Mouse (Mus musculus): ENCODE measurements around the gene Hmx1.
A peak's percentile ranks its signal among the peaks of the same experiment; 100 is the strongest.

The Hmx1 gene

DNA sequence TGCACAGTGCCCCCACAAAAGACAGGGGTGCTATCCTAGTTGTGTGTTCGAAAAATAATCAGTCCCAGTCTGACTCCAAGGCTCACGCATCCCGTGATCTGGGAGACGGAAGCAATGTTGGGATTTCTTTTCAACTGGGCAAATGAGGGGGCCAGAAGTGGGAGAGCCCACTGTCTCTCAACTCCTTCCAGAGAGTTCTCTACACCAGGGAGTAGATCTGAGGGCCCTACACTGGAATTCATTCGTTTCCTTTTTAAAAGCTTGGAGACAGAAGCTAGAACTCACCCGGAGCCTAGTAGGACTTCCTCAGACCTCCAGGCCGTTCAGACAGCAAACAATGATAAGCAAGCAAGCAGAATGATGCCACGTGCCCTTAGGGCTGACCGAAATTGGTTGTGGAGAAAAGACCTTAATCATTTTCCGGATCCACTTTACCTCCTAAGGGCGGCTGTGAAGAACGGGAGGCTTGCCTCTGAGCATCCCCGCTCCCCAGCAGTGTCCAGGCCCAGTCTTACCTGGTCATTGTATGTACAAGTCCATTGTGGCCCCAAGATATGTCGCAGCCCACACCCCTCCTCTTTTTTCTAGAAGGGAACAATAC, 9.5 kb downstream of the Hmx1 start:
- no peak for DNase-seq (ENCODE audit: low spot score in 2 of 2)

DNA sequence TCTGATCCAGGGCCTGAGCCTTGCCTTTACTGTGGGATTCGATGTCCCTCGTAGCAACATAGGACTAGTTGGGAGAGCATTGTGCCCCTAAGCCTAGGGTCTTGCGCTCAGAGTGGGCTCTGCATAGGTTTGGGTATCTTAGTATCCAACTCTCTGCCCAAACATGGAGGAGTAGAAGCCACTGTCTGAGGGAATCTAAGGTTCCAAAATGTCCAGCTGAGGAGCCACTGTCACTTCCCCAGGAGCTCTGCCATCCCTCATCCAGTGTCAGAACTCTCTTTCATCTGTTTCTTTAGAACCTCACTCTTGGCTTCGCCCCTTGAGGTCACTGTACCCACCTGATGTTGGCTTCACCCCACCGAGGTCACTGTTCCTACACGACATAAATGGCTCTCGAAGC, 10.2 kb downstream of the Hmx1 start:
- DNase-seq (ENCODE audit: low spot score in 2 of 2): no peak

DNA sequence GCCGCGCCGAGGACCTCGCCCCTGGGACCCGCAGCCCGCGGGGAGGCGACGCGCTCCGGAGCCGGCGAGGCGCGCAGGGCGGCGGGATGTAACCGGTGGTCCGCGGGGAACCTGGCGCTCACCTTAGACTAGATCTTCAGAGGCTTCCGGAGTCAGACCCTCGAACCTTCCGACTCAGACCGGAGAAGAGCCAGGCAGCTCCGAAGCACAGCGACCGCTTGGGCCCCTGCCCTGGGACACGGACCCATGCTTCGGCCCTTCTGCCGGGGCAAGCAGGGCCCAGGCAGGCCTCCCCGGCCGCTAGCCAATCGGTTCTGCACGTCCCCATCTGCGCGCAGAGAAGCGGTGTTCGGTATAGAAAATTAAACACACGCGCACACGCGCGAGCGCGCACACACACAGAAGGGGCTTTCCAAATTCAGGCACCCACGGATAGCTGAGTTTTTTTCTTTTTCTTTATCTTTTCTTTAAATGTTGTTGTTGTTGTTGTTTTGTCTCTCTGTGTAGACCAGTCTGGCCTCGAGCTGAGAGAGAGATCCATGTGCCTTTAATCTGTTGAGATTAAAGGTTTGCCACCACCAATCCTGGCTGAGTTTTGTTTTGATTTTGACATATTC, 10.9 kb downstream of the Hmx1 start:
- DNase-seq (ENCODE audit: low spot score in 2 of 2): no peak

DNA sequence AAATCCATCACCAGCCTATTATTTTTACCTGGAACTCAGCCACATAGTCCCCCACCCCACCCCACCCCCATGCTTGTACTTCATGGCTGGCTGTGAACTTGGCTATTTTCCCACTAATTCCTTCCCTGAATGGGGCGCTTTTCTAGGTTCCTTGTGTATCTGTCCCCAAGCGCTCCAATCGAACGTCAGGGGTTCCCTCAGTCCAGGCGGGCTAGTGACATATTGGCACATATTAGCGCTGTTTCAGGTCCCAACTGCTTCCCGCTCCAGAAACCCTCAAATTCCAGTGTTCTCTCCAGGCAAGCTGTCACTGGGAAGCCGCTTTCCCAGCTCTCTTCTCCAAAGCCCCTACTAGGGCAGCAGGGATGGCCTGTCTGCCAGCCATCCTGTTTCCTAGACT, 12.3 kb downstream of the Hmx1 start:
- no peak for DNase-seq (ENCODE audit: low spot score in 2 of 2)

DNA sequence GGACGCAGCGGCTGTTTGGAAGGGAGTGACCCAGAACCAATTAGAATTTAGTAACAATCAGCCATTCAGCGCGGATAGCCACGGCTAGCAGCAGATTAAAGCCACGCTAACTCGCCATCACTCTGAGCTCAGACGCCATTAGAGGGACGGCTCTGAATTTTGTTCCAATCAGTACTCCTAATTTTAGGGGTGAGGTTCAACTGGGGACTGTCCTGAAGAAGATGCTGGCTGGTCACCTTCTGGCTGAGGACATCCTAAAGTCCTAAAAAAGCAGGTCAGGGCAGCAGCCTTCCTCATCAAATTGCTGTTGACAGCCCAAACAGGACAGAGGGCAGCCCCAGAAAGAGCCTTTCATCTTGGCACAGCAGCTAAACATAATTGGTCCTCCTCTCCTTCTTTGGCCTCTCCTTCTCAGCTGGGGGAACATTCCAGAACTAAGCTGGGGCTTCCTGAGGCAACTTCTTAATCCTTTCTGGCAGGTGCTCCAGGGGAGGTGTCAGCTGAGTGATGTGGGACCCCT, 18.6 kb downstream of the Hmx1 start:
- no peak for DNase-seq (ENCODE audit: low spot score in 2 of 2)

DNA sequence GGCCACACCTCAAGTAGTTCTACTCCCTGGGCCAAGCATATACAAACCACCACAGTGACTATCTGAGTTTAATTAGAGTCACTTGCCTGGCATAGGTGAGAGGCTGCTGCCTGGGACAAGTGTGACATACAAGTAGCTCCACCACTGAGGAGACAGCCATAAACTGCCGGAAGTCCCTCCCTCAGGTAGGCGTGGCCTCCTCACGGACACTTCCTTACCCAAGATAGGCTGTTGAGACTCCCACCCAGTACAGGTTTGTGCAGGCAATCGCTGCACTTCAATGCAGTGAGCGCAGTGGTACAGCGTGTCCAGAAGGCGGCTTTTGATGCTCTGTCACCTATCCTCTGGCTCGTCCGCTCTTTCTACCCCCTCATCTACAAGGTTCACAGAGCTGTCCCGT, 22.1 kb downstream of the Hmx1 start:
- DNase-seq (ENCODE audit: low spot score in 2 of 2): no peak

DNA sequence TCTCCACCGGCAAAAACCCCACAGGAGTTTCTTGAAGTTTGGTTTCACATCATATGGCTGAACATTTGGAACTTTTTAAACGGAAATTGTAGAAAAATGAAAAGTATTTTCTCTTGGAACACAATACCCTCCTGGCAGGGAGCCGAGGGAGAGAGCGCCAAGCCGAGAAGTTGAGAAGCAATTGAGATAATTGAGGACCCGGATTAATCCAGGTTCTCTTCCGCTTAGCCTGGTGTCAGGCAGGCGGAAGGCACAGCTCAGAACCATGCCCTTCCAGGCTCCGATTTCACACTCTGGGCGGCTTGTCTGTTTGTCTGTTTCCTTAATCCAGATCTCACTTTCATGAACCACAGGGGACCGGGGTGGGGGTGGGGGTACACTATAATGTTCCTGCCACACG, 23.9 kb downstream of the Hmx1 start:
- DNase-seq (ENCODE audit: low spot score in 2 of 2): no peak

DNA sequence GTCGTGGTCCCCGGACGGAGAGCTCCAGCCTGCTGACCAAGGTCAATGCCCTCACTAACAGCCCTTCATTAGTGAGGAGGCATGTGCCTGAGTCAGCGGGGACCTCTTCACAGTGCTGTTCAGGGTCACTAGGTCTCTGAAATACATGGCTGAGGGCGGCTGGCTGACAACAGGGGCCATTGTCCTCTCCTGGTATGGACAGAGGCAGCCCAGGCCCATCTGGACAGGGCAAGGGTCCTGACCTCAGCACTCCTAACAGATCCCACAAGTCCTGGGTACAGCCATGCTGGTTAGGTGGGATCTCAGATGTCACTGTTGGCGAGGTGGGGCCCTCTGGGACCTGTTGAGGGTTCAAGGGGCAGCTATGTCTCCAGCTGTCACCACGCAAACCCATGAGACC, 28.8 kb downstream of the Hmx1 start:
- DNase-seq (ENCODE audit: low spot score in 2 of 2): no peak

DNA sequence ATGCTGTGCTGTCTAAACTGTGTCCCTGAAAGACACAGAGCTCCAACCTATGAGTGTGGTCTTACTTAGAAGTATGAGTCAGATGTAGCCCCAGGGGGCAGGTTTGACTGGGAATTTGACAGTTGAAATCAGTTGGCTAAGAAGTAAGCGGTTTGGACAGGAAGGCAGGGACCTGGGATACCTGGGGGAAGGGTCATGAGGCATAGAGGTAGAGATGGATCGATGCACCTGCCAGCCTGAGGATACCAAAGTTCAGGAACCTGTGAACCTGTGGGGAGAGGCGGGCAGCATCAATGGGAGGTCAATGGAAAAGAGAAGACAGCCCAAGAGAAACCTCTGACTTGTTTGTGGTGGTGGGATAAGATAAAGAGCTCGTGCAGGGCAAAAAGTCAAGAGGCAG, 32.7 kb downstream of the Hmx1 start:
- DNase-seq (ENCODE audit: low spot score in 2 of 2): no peak

DNA sequence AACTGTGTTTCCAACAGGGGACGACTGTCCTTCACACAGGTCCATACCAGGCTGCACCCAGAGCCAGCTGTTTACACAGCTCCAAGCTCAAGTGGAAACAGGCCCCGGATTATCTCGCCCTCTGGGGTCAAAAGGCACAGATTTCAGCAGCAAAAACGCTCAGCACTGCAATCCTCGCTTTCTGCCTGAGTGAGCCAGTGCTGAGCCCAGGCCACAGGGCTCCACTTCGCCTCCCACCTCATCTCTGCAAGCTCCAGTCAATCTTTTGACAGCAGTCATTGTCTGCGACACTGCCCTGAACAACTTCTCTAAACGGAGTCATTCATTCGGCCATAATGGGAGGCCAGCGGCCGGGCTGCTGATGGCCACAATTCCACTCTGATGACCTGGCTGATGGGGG, 36.3 kb downstream of the Hmx1 start:
- DNase-seq (ENCODE audit: low spot score in 2 of 2): no peak

DNA sequence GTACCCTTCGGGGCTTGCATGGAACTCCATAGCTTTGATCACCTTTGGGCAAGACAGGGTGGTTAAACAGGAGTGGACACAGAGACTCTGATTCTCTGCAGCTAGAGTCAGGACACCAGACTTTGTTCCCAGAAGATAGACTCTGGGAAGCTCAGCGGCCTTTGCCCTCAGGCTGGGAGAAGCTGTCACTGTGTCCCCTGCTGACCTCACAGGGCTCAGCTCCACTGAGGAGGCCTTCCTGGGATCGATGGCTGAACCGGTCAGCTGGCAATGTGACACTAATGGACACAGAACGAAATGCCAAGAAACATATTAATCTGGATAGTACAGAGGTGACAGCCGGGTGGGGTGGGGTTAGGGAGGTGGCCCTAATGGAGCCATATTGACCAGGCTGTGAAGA, 39.0 kb downstream of the Hmx1 start:
- DNase-seq (ENCODE audit: low spot score in 2 of 2): no peak

DNA sequence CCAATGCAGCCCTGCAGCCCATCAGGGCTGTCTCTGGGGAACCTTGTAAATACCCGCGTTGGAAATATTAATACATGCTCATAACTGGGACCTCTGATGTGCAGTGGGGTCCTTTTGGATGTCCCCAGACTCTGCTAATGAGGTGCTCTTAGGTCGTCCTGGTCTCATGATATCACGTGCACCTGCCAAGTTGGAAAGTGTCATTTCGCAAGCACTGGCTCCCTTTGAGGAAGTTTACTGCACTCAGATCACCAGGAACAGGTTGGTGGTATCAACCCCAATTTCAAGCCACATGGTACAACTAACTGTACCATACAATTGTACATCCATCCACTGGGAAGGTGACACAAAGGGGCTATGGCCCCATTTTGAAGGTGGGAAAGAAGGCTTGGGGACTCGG, 39.5 kb downstream of the Hmx1 start:
- no peak for DNase-seq (ENCODE audit: low spot score in 2 of 2)

DNA sequence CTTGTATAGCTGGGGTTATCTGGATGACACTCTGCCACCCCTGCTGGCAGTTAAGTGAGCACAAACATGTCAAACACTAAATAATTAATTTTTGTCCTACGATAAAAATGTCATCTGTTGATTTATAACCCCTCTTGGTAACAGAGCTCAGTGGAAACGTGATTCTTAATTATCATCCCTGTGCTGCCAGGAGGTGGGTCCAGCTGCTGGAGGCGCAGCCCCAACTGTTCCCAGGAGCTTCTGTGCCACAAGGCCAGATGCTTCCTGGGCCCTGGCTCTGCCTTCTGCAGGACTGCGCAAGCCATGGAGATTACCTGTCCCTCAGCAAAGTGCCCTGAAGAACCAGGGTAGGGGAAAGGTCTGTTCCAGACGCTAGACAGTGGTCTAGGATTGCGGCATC, 43.2 kb downstream of the Hmx1 start:
- DNase-seq (ENCODE audit: low spot score in 2 of 2): no peak

DNA sequence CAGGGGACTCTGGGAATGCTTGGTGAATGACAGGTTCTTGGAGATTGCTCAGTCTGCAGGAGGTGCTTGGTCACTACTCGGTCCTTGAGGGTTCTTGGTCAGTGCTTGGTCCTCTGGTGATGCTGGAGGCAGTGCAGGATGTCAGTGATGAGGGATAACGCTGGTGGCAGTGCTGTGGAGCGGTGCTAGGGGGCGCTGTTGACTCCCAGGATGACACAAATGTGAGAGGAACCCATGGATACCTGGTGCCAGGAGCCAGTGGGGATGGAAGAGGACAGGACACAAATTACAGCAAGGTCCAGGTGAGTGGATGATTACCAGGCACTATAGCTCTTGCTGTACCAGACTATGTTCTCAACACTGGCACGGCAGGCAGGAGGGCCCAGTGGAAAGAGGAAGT, 45.1 kb downstream of the Hmx1 start:
- no peak for DNase-seq (ENCODE audit: low spot score in 2 of 2)

DNA sequence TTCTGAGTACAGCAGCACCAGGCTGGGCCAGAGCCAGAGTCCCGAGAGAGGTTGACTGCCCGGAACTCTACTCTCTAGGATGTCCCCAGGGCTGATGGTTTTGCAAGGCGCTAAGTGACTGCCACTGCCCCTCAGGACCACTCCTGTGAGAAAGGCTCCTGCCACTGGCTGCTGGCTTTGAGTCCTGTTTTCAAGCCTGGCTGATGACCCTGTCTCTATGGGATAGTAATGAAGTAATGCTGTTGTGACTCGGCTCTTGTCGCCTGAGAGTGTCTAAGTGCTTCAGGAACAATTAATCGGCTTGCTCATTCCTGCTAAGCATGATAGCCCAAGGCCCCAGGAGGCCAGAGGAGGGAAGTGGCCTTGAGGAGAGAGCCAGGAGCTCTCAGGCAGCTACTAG, 45.8 kb downstream of the Hmx1 start:
- DNase-seq (ENCODE audit: low spot score in 2 of 2): no peak

DNA sequence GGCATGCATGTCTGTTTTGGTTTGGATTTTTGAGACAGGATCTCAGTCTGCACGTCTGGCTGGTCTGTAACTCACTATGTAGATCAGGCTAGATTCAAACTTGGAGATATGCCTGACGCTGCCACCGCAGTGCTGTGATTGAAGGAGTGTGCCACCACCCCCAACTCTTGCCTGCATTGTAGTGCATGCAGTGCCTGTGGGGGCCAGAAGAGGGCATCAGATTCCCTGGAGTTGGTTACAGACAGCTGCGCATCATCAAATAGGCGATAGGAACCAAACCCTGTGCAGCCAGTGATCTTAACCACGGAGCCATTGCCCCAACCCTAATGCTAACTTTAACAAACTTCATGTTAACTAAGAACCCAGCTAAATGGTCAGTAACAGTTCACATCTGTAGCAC, 49.9 kb downstream of the Hmx1 start:
- DNase-seq (ENCODE audit: low spot score in 2 of 2): no peak

DNA sequence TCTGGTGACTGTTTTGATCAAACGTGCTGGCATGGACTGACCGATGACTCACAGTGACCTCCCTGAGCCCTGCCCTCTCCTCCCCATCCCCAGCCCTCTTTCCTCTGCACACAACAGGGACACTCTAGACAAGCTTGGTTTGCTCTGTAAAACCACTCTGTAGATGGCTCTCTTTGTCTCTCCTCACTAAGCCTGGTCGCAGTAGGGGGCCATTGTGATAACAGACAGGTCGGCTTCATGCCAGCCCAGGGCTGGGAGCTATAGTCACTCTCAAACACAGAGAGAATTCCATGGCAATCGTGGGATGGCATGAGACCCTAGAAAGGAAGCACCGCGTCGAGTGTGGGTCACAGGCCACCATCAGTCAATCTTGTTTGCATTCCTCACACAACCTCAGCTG, 51.6 kb downstream of the Hmx1 start:
- no peak for DNase-seq (ENCODE audit: low spot score in 2 of 2)

DNA sequence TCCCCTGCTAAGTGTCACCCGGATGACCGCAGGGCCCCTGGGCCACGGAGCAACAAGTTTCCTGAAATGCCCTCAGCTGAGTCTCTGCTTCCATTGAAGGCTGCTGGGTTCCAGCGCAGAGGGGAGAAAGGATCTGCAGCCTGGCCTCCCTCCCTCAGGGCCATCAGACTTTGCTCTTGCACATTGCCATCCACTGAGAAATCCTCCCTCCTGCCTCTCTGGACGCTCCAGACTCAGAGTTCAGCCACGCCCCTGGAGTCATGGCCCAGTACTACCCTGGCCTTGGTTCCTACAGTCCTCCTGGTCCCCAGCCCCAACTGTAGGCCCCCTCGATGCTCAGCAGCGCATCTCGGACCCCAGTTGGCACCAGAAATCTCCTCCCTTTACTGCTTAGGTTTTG, 52.5 kb downstream of the Hmx1 start:
- no peak for DNase-seq (ENCODE audit: low spot score in 2 of 2)

DNA sequence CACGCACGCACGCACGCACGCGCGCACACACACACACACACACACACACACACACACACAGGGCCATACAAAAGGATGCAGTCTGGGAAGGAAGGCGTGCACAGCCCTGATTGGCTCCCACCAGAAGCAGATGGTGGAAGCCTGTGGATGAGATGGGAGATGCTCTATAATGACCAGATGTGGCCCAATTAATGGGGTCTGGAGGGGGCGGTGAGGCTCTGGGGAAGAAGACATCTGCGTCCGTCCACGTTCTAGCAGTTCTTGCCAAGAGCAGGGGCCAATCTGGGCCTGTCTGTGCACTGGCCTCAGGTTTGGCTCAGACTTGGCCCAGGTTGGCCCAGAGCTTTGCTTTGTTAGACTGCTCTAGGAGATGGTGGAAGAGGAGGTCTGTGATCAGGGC, 55.8 kb downstream of the Hmx1 start:
- no peak for DNase-seq (ENCODE audit: low spot score in 2 of 2)

DNA sequence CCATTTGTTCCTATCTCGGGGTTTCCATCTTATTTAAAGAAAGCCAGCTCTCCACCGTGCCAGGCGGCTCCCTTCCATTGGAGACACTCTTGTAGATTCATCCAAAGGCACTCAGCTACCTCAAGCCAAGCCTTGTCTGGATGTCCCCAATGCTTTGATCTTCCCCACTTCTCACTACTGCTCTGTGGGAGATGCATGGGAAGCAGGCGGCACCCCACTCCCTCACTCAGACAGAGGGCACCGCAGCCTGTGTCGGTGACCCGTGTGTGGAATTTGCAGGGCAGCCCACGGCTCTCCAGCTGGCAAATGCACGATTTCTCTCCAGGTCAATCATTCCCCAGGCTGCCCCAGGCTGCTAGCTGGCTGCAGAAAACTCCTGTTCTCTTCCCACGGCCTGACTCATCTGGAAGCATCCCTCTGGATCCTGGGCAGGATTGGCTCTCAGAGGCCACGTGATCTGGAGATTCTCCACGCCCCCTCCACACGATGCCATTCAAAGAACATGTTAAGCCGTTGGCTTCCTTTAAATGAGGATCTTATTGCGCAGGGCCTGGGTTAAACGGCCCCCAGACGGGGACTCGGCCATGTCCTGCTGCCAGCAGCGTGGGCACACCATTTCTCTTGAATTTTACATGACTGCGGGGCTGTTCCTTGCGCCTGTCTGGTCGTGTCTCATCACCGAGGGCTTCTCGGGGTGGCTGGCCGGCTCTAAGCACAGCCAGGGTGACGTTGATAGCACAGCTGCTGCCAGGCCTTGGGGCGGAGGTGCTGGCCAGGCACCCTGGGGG, 58.9 kb downstream of the Hmx1 start:
- peak; percentile 80 to 81 for DNase-seq (ENCODE audit: low spot score in 2 of 2)

All from right cerebral cortex, adult 2 months (tissue).